Mouse (Mus musculus) thymus, postnatal 14 days (tissue): Measurements from ENCODE around the gene Cyp2t4.

Experiments used
- DNase-seq: peaks from one replicate; pipeline ENCODE4 v3.0.0; 2021

Gene Cyp2t4

DNA sequence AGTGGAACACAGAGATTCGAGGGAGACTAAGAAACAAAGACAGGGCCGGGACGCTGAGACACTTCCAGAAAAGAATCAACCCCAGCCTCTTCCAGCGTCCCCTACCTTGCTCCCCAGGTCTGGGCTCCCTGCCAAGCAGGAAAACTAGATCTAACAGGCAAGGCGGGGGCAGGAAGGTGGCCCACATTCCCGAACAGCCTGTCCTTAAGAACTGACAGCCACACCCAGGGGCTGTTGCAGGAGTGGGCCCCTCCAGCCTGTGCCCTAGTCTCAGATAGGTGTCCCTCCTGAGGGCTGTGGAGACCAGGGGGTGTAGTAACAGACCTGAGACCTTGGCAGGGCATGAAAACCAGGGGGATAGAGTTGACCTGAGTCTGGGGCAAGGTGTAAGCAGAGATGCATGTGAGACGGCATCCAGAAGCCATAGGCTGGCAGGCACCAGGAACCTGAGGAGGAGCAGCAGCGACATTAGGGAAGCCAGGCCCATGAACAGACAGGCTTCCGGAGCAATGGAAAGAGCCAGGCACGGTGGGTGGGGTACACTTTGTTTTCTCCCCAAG lies at the start of gene Cyp2t4:
TSS of gene Cyp2t4 (plus strand) at position 510 of the 560 bp plus-strand sequence.
- no peak for DNase-seq

GRCm38 (mm10) chr7:27104882-27105281 lies 48.6 kb upstream of the Cyp2t4 start:
- no peak for DNase-seq

- DNase-seq = no peak
Observed at GRCm38 (mm10) chr7:27110327-27110726, 43.2 kb upstream of the Cyp2t4 start.

DNA sequence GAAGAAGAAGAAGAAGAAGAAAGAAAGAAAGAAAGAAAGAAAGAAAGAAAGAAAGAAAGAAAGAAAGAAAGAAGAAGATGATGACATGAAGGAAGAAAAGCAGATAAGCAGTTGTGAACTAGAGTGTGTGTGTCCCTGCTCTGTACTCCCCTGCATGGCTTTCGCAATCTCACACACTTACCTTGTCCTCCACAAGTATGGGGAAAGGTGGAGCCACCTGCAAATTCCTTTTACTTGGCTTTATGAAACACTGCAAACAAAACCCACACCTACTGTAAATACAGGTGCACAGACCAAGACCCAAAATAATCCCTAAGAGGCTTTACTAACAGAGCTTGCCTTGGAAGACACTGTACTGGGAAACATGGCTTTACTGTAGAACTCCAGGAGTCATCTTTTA lies 42.5 kb upstream of the Cyp2t4 start:
- DNase-seq = no peak

DNA sequence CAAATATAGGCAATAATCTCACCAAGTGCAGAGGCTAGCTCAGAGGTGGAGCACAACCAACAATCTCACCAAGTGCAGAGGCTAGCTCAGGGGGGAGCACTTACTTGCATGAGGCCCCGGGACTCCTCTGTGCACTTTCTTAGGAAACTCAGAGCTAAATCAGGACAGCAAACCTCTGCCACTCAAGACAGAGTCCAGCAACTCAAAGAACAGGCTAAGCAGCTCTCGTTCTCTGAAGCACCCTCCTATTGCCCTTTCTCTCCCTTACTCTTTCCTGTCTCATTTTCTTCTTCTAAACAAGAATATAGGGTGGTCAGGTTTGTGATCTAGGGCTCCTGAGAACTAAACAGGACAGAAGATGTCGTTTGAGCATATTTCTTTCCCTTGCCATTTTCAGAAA lies 41.5 kb upstream of the Cyp2t4 start:
- DNase-seq = no peak

GRCm38 (mm10) chr7:27118033-27118511 lies 35.4 kb upstream of the Cyp2t4 start:
- no peak for DNase-seq

- DNase-seq = no peak
Observed at GRCm38 (mm10) chr7:27119676-27120075, 33.8 kb upstream of the Cyp2t4 start, which contains the start of gene Cyp2f2. Gene Cyp2f2, plus strand, starts transcription at chr7:27119909.

DNA sequence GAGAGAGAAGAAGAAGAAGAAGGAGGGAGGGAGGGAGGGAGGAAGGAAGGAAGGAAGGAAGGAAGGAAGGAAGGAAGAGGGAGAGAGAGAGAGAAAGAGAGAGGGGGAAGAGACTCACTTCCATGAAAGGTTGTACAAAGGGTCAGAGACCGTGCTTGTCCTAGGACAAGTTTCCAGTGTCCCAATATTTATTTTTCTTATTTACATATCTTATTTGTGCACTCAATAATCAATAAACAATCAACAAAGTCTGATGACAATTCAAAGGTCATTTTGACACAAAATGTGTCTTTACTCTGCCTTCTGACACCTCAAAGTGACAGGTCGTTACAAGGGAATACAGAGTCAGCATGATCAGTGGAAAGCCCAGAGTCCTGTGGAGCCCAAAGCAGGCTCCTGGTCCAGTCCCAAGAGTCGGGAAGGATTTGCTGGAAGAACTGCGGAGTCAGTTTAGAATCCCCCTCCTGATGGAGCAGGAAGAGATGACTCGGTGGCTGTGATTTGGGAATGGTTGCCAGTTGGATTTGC lies 29.1 kb upstream of the Cyp2t4 start:
- no peak for DNase-seq

- DNase-seq = no peak
Observed at GRCm38 (mm10) chr7:27124969-27125368, 28.5 kb upstream of the Cyp2t4 start.

- DNase-seq = peak; percentile 20
Observed at GRCm38 (mm10) chr7:27128162-27128561, 25.4 kb upstream of the Cyp2t4 start.

DNA sequence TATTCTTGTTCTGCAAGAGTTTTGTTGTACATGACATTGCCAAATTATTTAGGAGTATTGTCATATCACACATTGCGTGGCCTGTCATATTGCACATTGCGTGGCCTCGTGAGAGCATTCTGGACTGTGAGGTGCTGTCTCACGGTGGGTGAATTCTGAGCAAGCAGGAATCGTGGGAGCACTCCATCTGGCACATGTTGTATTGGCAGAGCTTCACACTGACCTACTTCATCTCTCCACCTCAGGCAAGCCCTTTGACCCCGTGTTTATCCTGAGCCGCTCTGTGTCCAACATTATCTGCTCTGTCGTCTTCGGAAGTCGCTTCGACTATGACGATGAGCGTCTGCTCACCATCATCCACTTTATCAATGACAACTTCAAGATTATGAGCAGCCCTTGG lies 24.6 kb upstream of the Cyp2t4 start:
- no peak for DNase-seq

- no peak for DNase-seq
Observed at GRCm38 (mm10) chr7:27129811-27130210, 23.7 kb upstream of the Cyp2t4 start.

DNA sequence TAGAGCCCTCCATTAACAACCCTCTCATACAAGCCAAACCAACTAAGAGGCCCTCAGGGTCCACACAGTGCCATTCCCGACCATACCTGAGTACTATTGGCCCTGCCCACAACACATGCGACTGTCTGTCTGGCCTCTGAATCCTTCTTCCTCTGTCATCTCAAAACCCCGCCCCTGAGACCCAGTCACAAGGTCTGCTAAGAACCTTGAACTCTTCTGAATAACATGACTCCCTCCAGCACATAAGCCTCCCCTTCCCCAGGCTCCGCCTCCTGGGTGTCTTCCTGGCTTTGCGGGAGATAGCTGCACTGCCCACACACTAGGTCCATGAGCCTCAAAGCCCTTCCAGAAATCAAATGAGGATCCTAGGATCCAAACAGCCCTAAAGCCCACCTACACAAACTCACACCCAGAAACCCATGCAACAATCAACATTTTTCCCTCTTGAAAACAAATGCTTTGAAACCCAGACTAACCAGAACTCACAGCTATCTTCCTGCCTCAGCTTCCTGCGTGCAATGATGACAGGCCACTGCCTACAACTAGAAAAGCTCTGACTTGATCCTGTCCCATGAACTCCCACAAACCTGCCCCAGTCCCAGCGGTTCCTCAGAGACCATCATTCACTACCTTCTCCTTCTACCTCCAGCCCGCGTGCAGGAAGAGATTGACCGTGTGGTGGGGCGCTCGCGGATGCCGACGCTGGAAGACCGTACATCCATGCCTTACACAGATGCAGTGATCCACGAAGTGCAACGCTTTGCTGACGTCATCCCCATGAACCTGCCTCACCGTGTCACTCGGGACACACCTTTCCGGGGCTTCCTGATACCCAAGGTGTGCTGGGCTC lies 22.8 kb upstream of the Cyp2t4 start:
- no peak for DNase-seq

DNA sequence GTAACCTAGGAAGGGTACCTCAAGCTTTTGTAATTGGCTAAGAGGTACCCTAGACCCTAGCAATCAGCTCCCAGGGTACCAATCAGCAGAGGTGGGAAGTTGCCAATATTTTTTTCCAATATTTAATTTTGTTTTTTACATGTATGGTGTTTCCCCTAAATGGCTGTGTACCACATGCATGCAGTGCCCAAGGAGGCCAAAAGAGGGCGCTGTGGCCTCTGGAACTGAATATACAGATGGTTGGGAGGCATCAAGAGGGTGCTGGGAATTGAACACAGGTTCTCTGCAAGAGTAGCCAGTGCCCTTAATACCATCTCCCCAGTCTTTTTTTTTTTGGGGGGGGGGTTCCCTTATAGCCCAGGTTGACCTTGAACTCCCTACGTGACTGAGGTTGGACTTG lies 22.1 kb upstream of the Cyp2t4 start:
- no peak for DNase-seq

DNA sequence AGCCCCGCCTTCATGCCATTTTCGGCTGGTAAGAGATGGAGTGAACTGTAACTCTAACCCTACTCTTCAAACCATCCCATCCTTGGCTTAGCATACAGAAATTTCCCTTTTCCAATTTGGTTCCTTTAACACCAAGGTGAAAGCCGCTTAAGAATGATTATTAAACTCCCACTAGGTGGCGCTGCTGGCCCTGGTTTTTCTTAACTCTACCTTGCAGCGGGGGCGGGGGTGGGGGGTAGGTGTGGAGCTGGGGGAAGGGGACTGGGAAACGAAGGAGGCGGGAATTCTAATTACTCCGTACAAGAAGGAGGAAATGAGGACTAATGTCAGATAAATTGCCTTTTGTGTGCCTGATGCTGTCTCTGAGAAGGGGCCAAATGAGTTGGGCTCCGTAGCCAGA lies 20.9 kb upstream of the Cyp2t4 start:
- DNase-seq = peak; percentile 40

DNA sequence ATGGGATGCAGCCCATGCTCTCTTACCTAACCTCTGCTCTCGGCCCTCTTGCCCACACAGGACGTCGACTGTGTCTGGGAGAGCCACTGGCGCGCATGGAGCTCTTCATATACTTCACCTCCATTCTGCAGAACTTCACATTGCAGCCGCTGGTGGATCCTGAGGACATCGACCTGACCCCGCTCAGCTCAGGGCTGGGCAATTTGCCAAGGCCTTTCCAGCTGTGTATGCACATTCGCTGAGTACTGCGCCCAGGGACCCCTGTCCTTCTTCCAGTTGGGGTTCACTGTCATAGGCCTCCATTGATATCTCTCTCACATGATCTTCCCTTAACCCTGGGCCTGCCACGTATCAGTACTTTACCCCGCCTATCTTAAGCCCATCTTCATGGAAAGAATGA lies 20.4 kb upstream of the Cyp2t4 start:
- no peak for DNase-seq

GRCm38 (mm10) chr7:27133757-27134156 lies 19.8 kb upstream of the Cyp2t4 start:
- DNase-seq = no peak

DNA sequence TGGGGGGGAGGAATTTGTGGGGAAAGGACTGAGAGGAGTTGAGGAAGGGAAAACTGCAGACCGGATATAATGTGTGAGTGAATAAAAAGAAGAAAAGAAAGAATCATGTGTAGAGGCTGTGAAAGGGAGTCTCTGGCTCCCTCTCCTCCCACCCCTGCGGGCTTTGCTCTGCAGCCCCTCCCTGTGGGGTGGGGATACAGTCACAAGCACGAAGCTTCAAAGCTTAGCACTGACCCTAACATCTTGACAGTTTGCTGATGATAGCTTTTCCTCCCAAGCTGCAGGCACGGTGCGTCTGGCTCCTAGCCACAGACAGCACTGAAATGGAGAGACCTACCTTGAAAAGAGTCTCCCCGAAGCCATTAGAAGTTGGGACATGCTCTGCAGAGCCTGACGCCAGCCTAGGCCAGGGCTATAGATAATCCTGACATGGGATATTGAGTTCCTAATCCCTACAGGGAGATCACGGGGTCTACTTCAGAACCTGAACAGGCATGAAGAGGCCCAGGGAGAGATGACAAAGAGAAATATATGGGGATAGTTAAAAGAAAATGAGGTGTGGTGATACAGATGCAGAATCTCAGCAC lies 17.0 kb upstream of the Cyp2t4 start:
- no peak for DNase-seq

DNA sequence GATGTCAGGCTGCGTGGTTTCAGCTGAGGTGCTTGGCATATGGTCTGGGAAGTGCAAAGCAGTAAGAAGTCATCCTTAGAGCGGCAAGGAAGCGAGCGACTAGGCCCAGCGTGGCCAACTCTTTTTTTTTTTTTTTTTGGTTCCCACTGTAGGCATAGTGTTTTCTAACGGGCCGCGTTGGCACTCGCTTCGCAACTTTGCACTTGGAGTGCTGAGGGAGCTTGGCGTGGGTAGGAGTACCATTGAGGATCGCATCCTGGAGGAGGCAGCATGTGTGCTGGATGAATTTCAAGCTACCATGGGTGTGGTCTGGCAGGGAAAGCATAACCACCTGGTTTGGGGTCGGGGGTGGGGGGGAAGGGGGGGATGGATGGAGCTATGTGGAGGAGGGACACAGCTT lies 2.5 kb downstream of the Cyp2t4 start:
- DNase-seq = no peak

DNA sequence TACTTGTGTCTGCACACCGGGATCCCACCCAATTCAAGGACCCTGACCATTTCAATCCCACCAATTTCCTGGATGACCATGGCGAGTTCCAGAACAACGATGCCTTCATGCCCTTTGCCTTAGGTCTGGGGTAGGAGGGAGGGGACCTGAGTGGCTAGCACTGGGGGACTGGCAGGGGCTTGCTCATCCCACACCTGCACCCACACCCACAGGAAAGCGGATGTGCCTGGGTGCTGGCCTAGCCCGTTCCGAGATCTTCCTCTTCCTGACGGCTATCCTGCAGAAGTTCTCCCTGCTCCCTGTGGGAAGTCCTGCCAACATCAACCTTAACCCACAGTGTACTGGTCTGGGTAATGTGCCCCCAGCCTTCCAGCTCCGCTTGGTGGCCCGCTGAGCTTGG lies 4.7 kb downstream of the Cyp2t4 start:
- no peak for DNase-seq

DNA sequence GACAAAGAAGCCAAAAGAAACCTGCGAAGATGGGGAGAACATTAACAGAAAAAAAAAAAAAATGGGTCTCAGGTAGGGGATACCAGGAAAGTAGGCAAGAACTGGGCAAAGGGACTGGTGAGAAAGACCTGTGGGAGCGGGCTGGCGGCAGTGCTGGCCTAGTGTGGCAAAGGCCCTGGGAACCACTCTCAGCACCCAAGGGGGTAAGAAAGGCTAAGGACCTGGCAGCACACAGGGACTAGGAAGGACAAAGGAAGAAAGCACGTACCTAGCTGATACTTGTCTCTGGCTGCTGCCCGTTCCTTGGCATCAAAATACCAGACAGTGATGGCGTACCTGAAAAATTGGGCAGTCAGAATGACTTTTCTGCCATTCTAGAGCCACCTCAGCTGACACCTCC lies 5.7 kb downstream of the Cyp2t4 start:
- DNase-seq = no peak

GRCm38 (mm10) chr7:27159882-27160281 lies 6.4 kb downstream of the Cyp2t4 start:
- peak; percentile 93 for DNase-seq

DNA sequence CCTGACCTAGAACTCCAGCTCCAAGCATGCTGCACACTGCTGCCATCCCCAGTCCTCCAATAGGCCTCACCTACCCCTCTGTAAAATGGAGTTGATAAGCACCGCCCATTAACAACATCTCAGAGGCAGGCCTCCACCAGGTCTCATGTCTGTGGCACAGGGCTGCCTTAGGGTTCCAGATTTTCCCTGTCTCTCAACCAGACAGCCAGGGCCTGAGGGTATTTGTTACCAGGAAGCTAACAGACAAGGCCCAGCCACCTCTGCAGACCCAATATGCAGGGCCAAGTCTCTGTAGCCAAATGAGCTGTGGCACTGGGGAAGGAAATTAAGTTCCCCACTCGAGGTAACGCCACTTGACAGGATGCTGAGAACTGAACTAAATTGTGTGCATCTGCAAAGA lies 7.4 kb downstream of the Cyp2t4 start:
- no peak for DNase-seq

- DNase-seq = no peak
Observed at GRCm38 (mm10) chr7:27161744-27162143, 8.2 kb downstream of the Cyp2t4 start.
